Mouse (Mus musculus) lung, postnatal 0 days (tissue): Measurements from ENCODE around the gene Ankrd34c.

Experiments
- CTCF ChIP-seq: IDR thresholded peaks from 2 replicates; pipeline ENCODE4 v1.5.1; 2016; ENCODE audit warnings: antibody characterized with exemption, mild to moderate bottlenecking
- EP300 ChIP-seq: IDR thresholded peaks from 2 replicates; pipeline ENCODE4 v1.6.1; 2016; ENCODE audit warnings: antibody characterized with exemption, mild to moderate bottlenecking, control low read depth

DNA sequence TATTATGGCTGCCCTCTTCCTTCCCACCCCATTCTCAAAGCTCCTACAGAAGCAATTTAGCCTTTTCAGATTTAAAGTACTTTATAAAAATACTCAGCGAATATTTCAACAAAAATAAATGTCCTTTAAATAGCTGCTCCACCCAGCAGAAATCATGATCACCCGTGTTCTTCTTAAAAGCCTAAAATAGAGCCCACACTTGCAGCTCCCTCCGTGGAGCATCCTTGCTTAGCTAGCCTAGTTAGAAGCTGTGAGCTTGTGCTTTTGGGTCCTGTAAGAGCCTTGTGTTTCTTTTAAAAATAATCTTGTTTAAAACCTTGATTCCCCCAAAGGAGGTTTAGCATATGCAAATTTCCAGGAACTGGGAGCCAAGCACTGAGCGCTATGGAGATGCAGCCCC is 19.3 kb upstream of the Ankrd34c start:
- TF ChIP-seq EP300 (no peak), CTCF (no peak)
